In the genomic region with DNA sequence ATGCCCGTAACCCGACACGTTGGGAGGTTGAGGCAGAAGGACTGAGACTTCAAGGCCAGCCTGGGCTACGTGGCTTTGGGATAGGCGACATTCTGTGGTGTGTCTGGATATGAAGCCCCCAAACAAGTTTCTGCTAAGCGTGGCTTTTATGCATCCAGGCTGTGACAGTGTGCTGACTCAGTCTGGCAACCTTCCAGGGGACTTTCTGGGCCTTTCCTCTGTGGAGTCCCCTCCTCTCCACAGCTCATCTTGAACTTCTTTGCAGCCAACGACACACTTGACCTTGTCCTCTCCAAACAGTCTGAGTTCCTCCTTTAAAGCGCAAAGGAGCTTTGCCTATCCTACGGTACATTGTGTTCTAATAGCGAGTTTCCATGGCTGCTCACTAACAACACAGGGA, we compare ENCODE assay signal across 7 mouse cellular contexts. TPM values are rescaled to one million over a fixed set of nuclear protein-coding genes. Genes with fewer than 3 reads are reported as not detected.
DNase-seq lines count a peak whose midpoint lies in the region; ATAC-seq and TF ChIP-seq lines count a peak whose summit lies in the region.

No protein-coding gene starts in this region.

- DNase-seq in left cerebral cortex, postnatal 14 days (ENCODE audit: low spot score in 2 of 2) = peak; percentile 49 to 50
- no peak for DNase-seq in left cerebral cortex, adult 11 months (ENCODE audit: low spot score)
- DNase-seq in MEL (ENCODE audit: low read depth, low spot score) = peak; percentile 38
- DNase-seq in adrenal gland, postnatal 4 days (ENCODE audit: low spot score in 2 of 2) = peak; percentile 18 to 46
- DNase-seq in lung, postnatal 4 days = peak; percentile 53 to 66
- DNase-seq in frontal cortex, postnatal 25 days (ENCODE audit: low spot score in 2 of 2) = no peak

- TF ChIP-seq CTCF in MEL (IDR thresholded peaks at IDR 0.05 in 2 of 3, conservative IDR thresholded peaks at IDR 0.05 in 1 of 3; ENCODE audit: control insufficient read depth in 1 of 3, insufficient read depth in 1 of 3, low read depth in 2 of 3, low read length in 3 of 3, poor library complexity in 1 of 3, severe bottlenecking in 1 of 3) = no peak

- intact Hi-C loops in left cerebral cortex, postnatal 14 days (cut with DNase I) = no loop called here

- TF ChIP-seq EP300 in MEL (IDR thresholded peaks at IDR 0.05; ENCODE audit: low read depth in 1 of 2, low read length in 2 of 2) = no peak

- TF ChIP-seq RAD21 in MEL (IDR thresholded peaks at IDR 0.05; ENCODE audit: low read depth, low read length) = no peak

- TF ChIP-seq POLR2A in MEL (IDR thresholded peaks at IDR 0.05; ENCODE audit: control insufficient read depth in 1 of 2, insufficient read depth in 1 of 2, low read depth in 1 of 2, low read length in 2 of 2, poor library complexity in 1 of 2) = no peak

- no peak overlapping the region for H3K4me3 ChIP-seq in MEL (ENCODE audit: control insufficient read depth in 1 of 2, insufficient read depth in 1 of 2, low read depth in 2 of 2, low read length in 2 of 2)
- no peak overlapping the region for H3K4me3 ChIP-seq in heart, embryonic 14.5 days (ENCODE audit: control insufficient read depth in 1 of 2, insufficient read depth in 1 of 2, low read depth in 1 of 2, low read length in 2 of 2)

- H3K27me3 ChIP-seq in MEL (ENCODE audit: control insufficient read depth in 1 of 2, insufficient read depth in 2 of 2, low read length in 2 of 2) = no peaks in the 10 kb centered on the region; a peak in 1 of 4 replicates
- H3K27me3 ChIP-seq in heart, embryonic 14.5 days (ENCODE audit: control insufficient read depth, insufficient read depth, low read length) = no peaks in the 10 kb centered on the region

- H3K27ac ChIP-seq in MEL (ENCODE audit: control insufficient read depth, low read depth, low read length) = no peak overlapping the region
- H3K27ac ChIP-seq in heart, embryonic 14.5 days (replicated peaks in 1 of 2; ENCODE audit: control insufficient read depth in 1 of 2, insufficient read depth in 1 of 2, low read depth in 2 of 2, low read length in 2 of 2) = peak overlapping the region in 1 of 2 experiments; percentile 30; a peak in 2 of 4 replicates

- WGBS in heart, embryonic 14.5 days = 53% methylated on average over 10 of the region's 10 CpGs

- ATAC-seq in heart, embryonic 14.5 days (ENCODE audit: insufficient number of reproducible peaks, insufficient read depth, low FRiP score, low read depth) = 0 out of 2 replicates have a peak, but pooled peaks have one; percentile 26

- no peak overlapping the region for H3K9ac ChIP-seq in MEL (ENCODE audit: control insufficient read depth, low read depth, low read length, poor library complexity, severe bottlenecking)
- H3K9ac ChIP-seq in heart, embryonic 14.5 days (ENCODE audit: low read length) = 0 out of 2 replicates have a peak overlapping the region, but pooled peaks have one; percentile 44

- H3K9me3 ChIP-seq in MEL (replicated peaks; ENCODE audit: insufficient read depth, low read length) = no peaks in the 10 kb centered on the region
- no peaks in the 10 kb centered on the region for H3K9me3 ChIP-seq in heart, embryonic 14.5 days (ENCODE audit: control insufficient read depth, low read length)

- no peak overlapping the region for H3K4me2 ChIP-seq in heart, embryonic 14.5 days (ENCODE audit: low read length)

- peaks cover 0 to 7% of the 10 kb centered on the region in 2 experiments; a peak in 2 of 4 replicates for H3K36me3 ChIP-seq in MEL (ENCODE audit: control insufficient read depth in 1 of 2, insufficient read depth in 2 of 2, low read length in 2 of 2)
- H3K36me3 ChIP-seq in heart, embryonic 14.5 days (ENCODE audit: control insufficient read depth, insufficient read depth, low read length) = no peaks in the 10 kb centered on the region

- H3K4me1 ChIP-seq in MEL (ENCODE audit: control insufficient read depth in 1 of 2, insufficient read depth in 2 of 2, low read length in 2 of 2) = peaks cover 4 to 13% of the 10 kb centered on the region in 2 experiments; a peak in 2 of 4 replicates
- peaks cover 25 to 29% of the 10 kb centered on the region in 2 experiments for H3K4me1 ChIP-seq in heart, embryonic 14.5 days (ENCODE audit: control insufficient read depth in 2 of 2, insufficient read depth in 2 of 2, low read length in 2 of 2)

- H3K79me2 ChIP-seq in MEL (ENCODE audit: control insufficient read depth, insufficient read depth, low read length, poor library complexity) = no peaks in the 10 kb centered on the region

TF ChIP-seq in MEL, 35 proteins besides CTCF, POLR2A, EP300 and RAD21:
- TF ChIP-seq ZC3H11A (IDR thresholded peaks at IDR 0.05; ENCODE audit: low read depth, low read length) = no peak

RNA-seq across cellular contexts. Expression of a gene that starts 15.5 kb away (rescaled TPM):
- 10 to 100 TPM; 16.7 to 17.5 TPM for total RNA-seq in left cerebral cortex, postnatal 14 days (2021)
- 19.2 and 32.2 TPM in 2 replicates for total RNA-seq in MEL (2012; rRNA removed)
- polyA plus RNA-seq in MEL (2012; ENCODE audit: insufficient read depth in 1 of 2, insufficient read length in 2 of 2, low read depth in 1 of 2, low replicate concordance in 2 of 2, missing spikeins in 1 of 2) = 10 to 100 TPM in 1 of 2 experiments, not detected in 1; 15.9 TPM
- total RNA-seq in adrenal gland, postnatal 4 days (2021) = 10 to 100 TPM; 48.6 to 51.5 TPM
- 28.4 and 31.6 TPM in 2 replicates for polyA plus RNA-seq in heart, embryonic 14.5 days (2014; fragmentation: Nextera tagmentation; extraction: Ambion mirVana)

RNA-seq across cellular contexts. Expression of a gene that starts 33.9 kb away (rescaled TPM):
- total RNA-seq in left cerebral cortex, postnatal 14 days (2021) = under 1 TPM in 1 of 2 experiments, not detected in 1; 0.11 TPM
- 0.10 TPM in 1 of 2 replicates, not detected in the other for total RNA-seq in MEL (2012; rRNA removed)
- polyA plus RNA-seq in MEL (2012; ENCODE audit: insufficient read depth in 1 of 2, insufficient read length in 2 of 2, low read depth in 1 of 2, low replicate concordance in 2 of 2, missing spikeins in 1 of 2) = under 1 TPM in 1 of 2 experiments, not detected in 1; 0.13 TPM
- 1 to 10 TPM; 1.5 to 1.7 TPM for total RNA-seq in adrenal gland, postnatal 4 days (2021)
- 0.05 and 0.20 TPM in 2 replicates for polyA plus RNA-seq in heart, embryonic 14.5 days (2014; fragmentation: Nextera tagmentation; extraction: Ambion mirVana)

RNA-seq across cellular contexts. Expression of a gene that starts 55.7 kb away (rescaled TPM):
- total RNA-seq in left cerebral cortex, postnatal 14 days (2021) = 10 to 100 TPM; 42.2 to 42.8 TPM
- 37.0 and 43.0 TPM in 2 replicates for total RNA-seq in MEL (2012; rRNA removed)
- 100 to 1,000 TPM; 128 to 138 TPM for polyA plus RNA-seq in MEL (2012; ENCODE audit: insufficient read depth in 1 of 2, insufficient read length in 2 of 2, low read depth in 1 of 2, low replicate concordance in 2 of 2, missing spikeins in 1 of 2)
- total RNA-seq in adrenal gland, postnatal 4 days (2021) = 10 to 100 TPM; 80.4 to 83.0 TPM
- polyA plus RNA-seq in heart, embryonic 14.5 days (2014; fragmentation: Nextera tagmentation; extraction: Ambion mirVana) = 37.5 and 47.5 TPM in 2 replicates

Comparison
In these comparisons a context has a peak if more than half of its experiments do, and no peak if none do; other contexts are left out.
1. DNase-seq: peak in left cerebral cortex, postnatal 14 days (2 of 2), MEL (single experiment), adrenal gland, postnatal 4 days (2 of 2) and lung, postnatal 4 days (2 of 2); none in left cerebral cortex, adult 11 months (single experiment) and frontal cortex, postnatal 25 days (0 of 2).